Mouse (Mus musculus): ENCODE measurements around the gene Il6ra. TPM values are rescaled to one million over a fixed set of nuclear protein-coding genes. Genes with fewer than 3 reads are reported as not detected.

Il6ra gene
- 3.6 and 5.4 TPM in 2 replicates for polyA plus RNA-seq (2012; ENCODE audit: insufficient read depth, insufficient read length, missing spikeins)

DNA sequence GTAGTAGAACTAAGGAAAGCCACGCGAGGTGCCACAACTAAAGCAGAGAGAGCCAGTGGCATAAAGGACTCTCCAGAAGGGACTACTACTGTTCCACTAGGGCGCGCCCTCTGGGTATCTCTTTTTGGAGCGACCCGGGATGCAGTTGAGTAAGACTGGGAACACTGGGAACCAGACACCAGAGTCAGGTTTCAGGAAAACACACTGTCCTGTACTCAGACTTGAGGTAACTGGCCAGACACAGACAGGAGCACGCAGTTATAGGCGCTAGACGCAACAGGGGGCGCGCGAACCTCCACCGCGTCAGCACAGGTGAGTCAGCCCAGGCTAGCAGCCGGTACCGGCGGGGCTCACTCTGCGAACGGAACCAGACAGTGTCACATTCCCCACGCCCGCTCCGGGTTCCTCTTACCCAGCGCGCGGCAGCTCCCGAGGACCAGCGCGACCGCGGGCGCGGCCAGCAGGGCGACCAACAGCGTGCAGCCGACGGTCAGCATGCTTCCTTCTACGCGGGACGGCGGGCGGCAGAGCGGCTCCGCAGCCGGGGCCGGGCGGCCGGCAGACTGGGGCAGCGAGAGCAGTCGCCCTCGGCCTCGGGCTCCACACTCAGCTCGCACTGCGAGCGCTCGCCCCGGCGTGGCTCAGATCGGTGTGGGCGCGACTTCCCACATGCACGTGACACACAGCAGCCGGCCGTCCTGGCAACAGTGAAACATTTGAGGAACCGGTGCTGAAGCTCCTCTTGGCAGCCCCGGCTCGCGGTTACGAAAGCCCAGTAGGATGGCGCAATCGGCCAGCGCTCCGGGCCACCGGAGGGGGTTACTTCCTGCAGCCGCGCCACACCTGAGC, at the start of gene Il6ra:
TSS of gene Il6ra (minus strand) at position 654 of the 849 bp plus-strand sequence.
- Histone ChIP-seq H3K4me1 (ENCODE audit: control insufficient read depth, insufficient read depth, insufficient read length, low read length) (peaks cover 6% of the 10 kb centered on the region), H3K27ac (replicated peaks; ENCODE audit: low read depth, low read length) (peak within 1 kb of the TSS; percentile 83), H3K4me3 (ENCODE audit: insufficient read depth, low read depth, low read length) (peak within 1 kb of the TSS; percentile 70)

GRCm38 (mm10) chr3:89962059-89962750, 49.2 kb upstream of the Il6ra start:
- peak overlapping the region; percentile 59 for H3K4me3 ChIP-seq (ENCODE audit: insufficient read depth, low read depth, low read length)
- 0 out of 2 replicates have a peak, but pooled peaks cover 2% of the 10 kb centered on the region for H3K4me1 ChIP-seq (ENCODE audit: control insufficient read depth, insufficient read depth, insufficient read length, low read length)
- peak overlapping the region; percentile 84 for H3K27ac ChIP-seq (replicated peaks; ENCODE audit: low read depth, low read length)

DNA sequence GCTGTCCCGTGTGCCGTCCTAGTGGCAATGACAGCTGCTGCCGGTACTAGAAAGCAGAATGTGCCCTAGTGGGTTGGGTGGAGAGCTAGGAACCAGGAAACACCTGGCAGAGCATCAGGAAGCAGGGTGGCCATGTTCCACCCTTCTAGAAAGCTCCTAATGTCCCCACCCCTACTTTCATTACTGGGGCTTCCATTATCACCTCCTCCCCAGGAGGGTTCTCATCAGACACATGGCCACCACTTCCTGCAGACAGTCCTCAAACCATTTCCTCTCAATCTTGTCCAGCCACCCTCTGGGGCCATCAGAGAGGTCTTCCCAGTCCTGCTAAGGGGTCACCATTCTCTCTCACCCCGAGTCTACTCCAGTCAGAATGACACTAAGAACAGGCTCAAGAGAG, 48.4 kb upstream of the Il6ra start:
- Histone ChIP-seq H3K4me1 (ENCODE audit: control insufficient read depth, insufficient read depth, insufficient read length, low read length) (0 out of 2 replicates have a peak, but pooled peaks cover 2% of the 10 kb centered on the region), H3K4me3 (ENCODE audit: insufficient read depth, low read depth, low read length) (peak overlapping the region; percentile 59), H3K27ac (replicated peaks; ENCODE audit: low read depth, low read length) (peak overlapping the region; percentile 84)

DNA sequence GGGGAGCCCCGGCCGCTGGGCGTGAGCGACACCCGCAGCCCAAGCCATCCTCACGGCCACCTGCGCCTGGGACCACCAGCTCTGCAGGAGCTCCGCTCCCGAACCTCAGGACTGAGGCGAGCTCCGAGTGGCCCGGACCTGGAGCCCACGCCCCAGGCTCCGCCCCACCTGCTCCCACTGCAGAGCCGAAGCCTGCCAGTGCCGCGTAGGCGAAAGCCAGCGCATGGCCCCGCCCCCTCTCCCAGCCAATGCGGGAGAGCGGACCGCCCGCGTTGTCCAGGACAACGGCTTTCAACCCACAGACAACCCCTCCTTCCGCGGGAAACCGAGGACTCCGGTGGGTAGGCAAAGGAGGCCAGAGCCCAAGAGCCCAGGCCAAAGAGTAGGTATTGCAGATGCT, 47.5 kb upstream of the Il6ra start:
- 0 out of 2 replicates have a peak, but pooled peaks cover 2% of the 10 kb centered on the region for H3K4me1 ChIP-seq (ENCODE audit: control insufficient read depth, insufficient read depth, insufficient read length, low read length)
- no peak overlapping the region for H3K27ac ChIP-seq (replicated peaks; ENCODE audit: low read depth, low read length)
- H3K4me3 ChIP-seq (ENCODE audit: insufficient read depth, low read depth, low read length) = peak overlapping the region; percentile 59

GRCm38 (mm10) chr3:89959435-89959834, 46.4 kb upstream of the Il6ra start:
- 0 out of 2 replicates have a peak, but pooled peaks cover 2% of the 10 kb centered on the region for H3K4me1 ChIP-seq (ENCODE audit: control insufficient read depth, insufficient read depth, insufficient read length, low read length)
- H3K4me3 ChIP-seq (ENCODE audit: insufficient read depth, low read depth, low read length) = no peak overlapping the region
- H3K27ac ChIP-seq (replicated peaks; ENCODE audit: low read depth, low read length) = no peak overlapping the region

- Histone ChIP-seq H3K4me3 (ENCODE audit: insufficient read depth, low read depth, low read length) (no peak overlapping the region), H3K27ac (replicated peaks; ENCODE audit: low read depth, low read length) (no peak overlapping the region), H3K4me1 (ENCODE audit: control insufficient read depth, insufficient read depth, insufficient read length, low read length) (0 out of 2 replicates have a peak, but pooled peaks cover 2% of the 10 kb centered on the region)
Observed at GRCm38 (mm10) chr3:89957880-89958279, 44.9 kb upstream of the Il6ra start.

DNA sequence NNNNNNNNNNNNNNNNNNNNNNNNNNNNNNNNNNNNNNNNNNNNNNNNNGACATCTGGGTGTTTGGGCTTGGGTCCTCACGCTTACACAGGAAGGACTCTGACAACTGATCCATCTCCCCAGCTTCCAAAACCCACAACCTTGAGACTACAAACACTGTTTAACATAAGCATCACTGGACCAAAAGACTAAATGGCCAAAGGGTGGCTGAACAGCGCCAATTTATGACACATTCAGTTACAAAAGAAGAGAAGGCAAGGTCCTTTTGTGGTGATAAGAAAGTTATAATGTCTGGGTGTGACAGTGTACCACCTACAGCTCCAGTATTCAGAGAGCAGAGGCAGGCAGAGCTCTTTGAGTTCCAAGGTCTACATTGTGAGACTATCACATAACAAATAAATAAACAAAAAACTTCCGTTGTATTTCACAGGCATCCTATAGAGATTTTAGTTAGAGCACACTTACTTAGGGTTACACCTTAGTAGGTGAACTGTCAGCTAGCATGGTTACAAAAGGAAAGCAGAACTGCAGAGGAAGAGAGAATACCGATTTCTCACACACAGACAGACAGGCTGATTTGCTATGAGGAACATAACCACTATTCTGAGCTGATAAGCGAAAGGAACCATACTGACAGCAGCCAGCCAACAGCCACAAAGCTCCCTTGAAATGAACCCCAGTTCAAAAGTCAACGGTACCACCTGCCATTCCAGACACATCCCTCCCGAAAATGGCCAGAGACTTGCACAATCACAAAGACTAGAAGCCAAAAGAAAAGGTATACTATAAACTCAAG, 43.4 kb upstream of the Il6ra start:
- Histone ChIP-seq H3K4me3 (ENCODE audit: insufficient read depth, low read depth, low read length) (no peak overlapping the region), H3K4me1 (ENCODE audit: control insufficient read depth, insufficient read depth, insufficient read length, low read length) (no peaks in the 10 kb centered on the region), H3K27ac (replicated peaks; ENCODE audit: low read depth, low read length) (no peak overlapping the region)

DNA sequence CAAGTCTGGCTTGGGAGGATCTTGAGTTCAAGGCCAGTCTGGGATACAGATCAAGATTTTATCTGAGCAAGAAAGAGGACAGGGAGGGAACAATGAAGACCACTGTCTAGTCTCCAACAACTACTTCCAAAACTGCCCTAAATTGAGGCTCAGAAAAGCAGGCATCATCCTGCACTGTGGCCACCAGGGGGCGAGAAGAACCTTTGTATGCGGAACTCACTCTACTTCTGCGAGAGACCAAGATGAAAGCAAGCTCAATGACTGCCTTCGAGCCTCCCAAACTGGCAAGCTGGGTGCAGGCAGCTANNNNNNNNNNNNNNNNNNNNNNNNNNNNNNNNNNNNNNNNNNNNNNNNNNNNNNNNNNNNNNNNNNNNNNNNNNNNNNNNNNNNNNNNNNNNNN, 40.4 kb upstream of the Il6ra start:
- Histone ChIP-seq H3K4me1 (ENCODE audit: control insufficient read depth, insufficient read depth, insufficient read length, low read length) (no peaks in the 10 kb centered on the region), H3K4me3 (ENCODE audit: insufficient read depth, low read depth, low read length) (no peak overlapping the region), H3K27ac (replicated peaks; ENCODE audit: low read depth, low read length) (no peak overlapping the region)

- Histone ChIP-seq H3K4me1 (ENCODE audit: control insufficient read depth, insufficient read depth, insufficient read length, low read length) (no peaks in the 10 kb centered on the region), H3K4me3 (ENCODE audit: insufficient read depth, low read depth, low read length) (no peak overlapping the region), H3K27ac (replicated peaks; ENCODE audit: low read depth, low read length) (no peak overlapping the region)
Observed at GRCm38 (mm10) chr3:89948655-89949054, 35.7 kb upstream of the Il6ra start.

- Histone ChIP-seq H3K27ac (replicated peaks; ENCODE audit: low read depth, low read length) (no peak overlapping the region), H3K4me1 (ENCODE audit: control insufficient read depth, insufficient read depth, insufficient read length, low read length) (no peaks in the 10 kb centered on the region), H3K4me3 (ENCODE audit: insufficient read depth, low read depth, low read length) (no peak overlapping the region)
Observed at GRCm38 (mm10) chr3:89948021-89948420, 35.0 kb upstream of the Il6ra start.

GRCm38 (mm10) chr3:89945026-89945425, 32.0 kb upstream of the Il6ra start:
- no peak overlapping the region for H3K4me3 ChIP-seq (ENCODE audit: insufficient read depth, low read depth, low read length)
- H3K27ac ChIP-seq (replicated peaks; ENCODE audit: low read depth, low read length) = no peak overlapping the region
- no peaks in the 10 kb centered on the region for H3K4me1 ChIP-seq (ENCODE audit: control insufficient read depth, insufficient read depth, insufficient read length, low read length)

- H3K27ac ChIP-seq (replicated peaks; ENCODE audit: low read depth, low read length) = no peak overlapping the region
- no peaks in the 10 kb centered on the region for H3K4me1 ChIP-seq (ENCODE audit: control insufficient read depth, insufficient read depth, insufficient read length, low read length)
- no peak overlapping the region for H3K4me3 ChIP-seq (ENCODE audit: insufficient read depth, low read depth, low read length)
Observed at GRCm38 (mm10) chr3:89942894-89943293, 29.9 kb upstream of the Il6ra start.

- H3K4me1 ChIP-seq (ENCODE audit: control insufficient read depth, insufficient read depth, insufficient read length, low read length) = no peaks in the 10 kb centered on the region
- H3K4me3 ChIP-seq (ENCODE audit: insufficient read depth, low read depth, low read length) = no peak overlapping the region
- H3K27ac ChIP-seq (replicated peaks; ENCODE audit: low read depth, low read length) = no peak overlapping the region
Observed at GRCm38 (mm10) chr3:89936495-89936894, 23.5 kb upstream of the Il6ra start.

DNA sequence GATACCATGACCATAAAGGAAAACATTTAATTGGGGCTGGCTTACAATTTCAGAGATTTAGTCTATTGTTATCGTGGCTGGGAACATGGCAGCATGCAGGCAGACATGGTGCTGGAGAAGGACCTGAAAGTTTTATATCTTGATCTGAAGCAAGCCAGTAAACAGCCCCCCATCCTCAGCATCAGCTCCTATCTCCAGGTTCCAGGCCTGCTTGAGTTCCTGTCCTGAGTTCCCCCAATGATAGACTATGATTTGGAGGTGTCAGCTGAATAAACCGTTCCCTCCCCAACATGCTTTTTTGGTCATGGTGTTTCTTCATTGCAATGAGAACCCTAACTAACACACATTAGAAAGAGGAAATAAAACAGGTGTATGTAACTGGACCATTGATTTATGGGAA, 19.9 kb upstream of the Il6ra start:
- Histone ChIP-seq H3K27ac (replicated peaks; ENCODE audit: low read depth, low read length) (no peak overlapping the region), H3K4me1 (ENCODE audit: control insufficient read depth, insufficient read depth, insufficient read length, low read length) (no peaks in the 10 kb centered on the region), H3K4me3 (ENCODE audit: insufficient read depth, low read depth, low read length) (no peak overlapping the region)

DNA sequence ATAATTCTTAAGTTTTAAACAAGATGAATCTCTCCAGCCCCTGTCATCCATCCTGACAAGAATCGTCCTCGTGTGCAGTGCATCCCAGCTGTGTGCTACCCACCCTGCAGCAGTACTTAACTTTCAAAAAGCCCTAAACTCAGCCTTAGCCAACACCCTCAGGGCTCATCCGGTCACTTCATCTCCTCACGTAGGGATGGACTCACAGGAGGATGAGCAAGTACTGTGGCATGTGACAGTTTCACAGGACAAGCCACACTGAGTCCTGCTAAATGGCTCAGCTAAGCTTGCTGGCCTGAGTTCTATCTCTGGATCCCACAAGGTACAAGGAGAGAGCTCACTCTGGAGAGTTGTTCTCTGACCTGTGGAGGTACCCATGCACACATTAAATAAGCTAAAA, 16.0 kb upstream of the Il6ra start:
- no peak overlapping the region for H3K4me3 ChIP-seq (ENCODE audit: insufficient read depth, low read depth, low read length)
- H3K4me1 ChIP-seq (ENCODE audit: control insufficient read depth, insufficient read depth, insufficient read length, low read length) = no peaks in the 10 kb centered on the region
- no peak overlapping the region for H3K27ac ChIP-seq (replicated peaks; ENCODE audit: low read depth, low read length)

Data from brown adipose tissue, adult 24 weeks (tissue).